Mouse (Mus musculus) gastrocnemius, postnatal 4 days (tissue): Measurements from ENCODE around the gene Plk3. TPM values are rescaled to one million over a fixed set of nuclear protein-coding genes. Genes with fewer than 3 reads are reported as not detected.
"Not testable (repeated sequence)": the region's sequence is repeated elsewhere in the genome, so short reads cannot be mapped to it uniquely, and the experiment has no call there.

Experiments
- DNase-seq, 2 experiments: peaks; one replicate each; pipeline ENCODE4 v3.0.0; 2021 to 2022; ENCODE audit warnings: low spot score in 2 of 2, mixed read lengths in 2 of 2
- long read RNA-seq, 2 experiments: library from polyadenylated mRNA; stranded (forward); transcript quantifications; one replicate each; pipeline ENCODE4 v2.0.0; 2021
- total RNA-seq, 2 experiments: library from RNA; stranded (reverse); gene quantifications; 2 replicates each; pipeline ENCODE4 v1.2.3; 2021

Plk3 gene
- 1 to 10 TPM; 2.3 to 3.6 TPM for total RNA-seq
- long read RNA-seq, experiment 1, transcript Plk3-201 (15 exons, 2,378 nt), result major isoform, 9 of 14 reads
- long read RNA-seq, experiment 1, partial matches to known transcripts, result 3 of 14 reads
- long read RNA-seq, experiment 1, other reads (novel, unspliced or antisense), result 2 of 14 reads
- long read RNA-seq, experiment 2, partial matches to known transcripts, result 0 of 4 reads
- long read RNA-seq, experiment 2, other reads (novel, unspliced or antisense), result 0 of 4 reads

GRCm38 (mm10) chr4:117133817-117134600, at the start of gene Plk3:
Gene Plk3 (minus strand): TSS chr4:117133963.
- peak; percentile 88 to 93 for DNase-seq

GRCm38 (mm10) chr4:117182759-117183096, 49.0 kb upstream of the Plk3 start:
- DNase-seq, result not testable (repeated sequence)

- DNase-seq, result peak; percentile 78 to 89
Observed at GRCm38 (mm10) chr4:117181863-117182758, 48.3 kb upstream of the Plk3 start, which contains the start of gene Kif2c. Gene Kif2c (minus strand): TSS chr4:117182639.

GRCm38 (mm10) chr4:117169936-117170335, 36.2 kb upstream of the Plk3 start:
- DNase-seq, result no peak

- DNase-seq, result no peak
Observed at GRCm38 (mm10) chr4:117161183-117161582, 27.4 kb upstream of the Plk3 start.

GRCm38 (mm10) chr4:117159666-117160065, 25.9 kb upstream of the Plk3 start:
- no peak for DNase-seq

- DNase-seq, result no peak
Observed at GRCm38 (mm10) chr4:117156372-117156771, 22.6 kb upstream of the Plk3 start.

- peak; percentile 68 to 82 for DNase-seq
Observed at GRCm38 (mm10) chr4:117155792-117156355, 22.1 kb upstream of the Plk3 start, which contains the start of gene Rps8. Gene Rps8 (minus strand): TSS chr4:117156243.

- peak in 1 of 2 experiments; percentile 28 for DNase-seq
Observed at GRCm38 (mm10) chr4:117155020-117155791, 21.4 kb upstream of the Plk3 start.

GRCm38 (mm10) chr4:117152714-117153113, 19.0 kb upstream of the Plk3 start:
- DNase-seq, result no peak

- no peak for DNase-seq
Observed at GRCm38 (mm10) chr4:117151416-117151815, 17.7 kb upstream of the Plk3 start.

GRCm38 (mm10) chr4:117150212-117150733, 16.5 kb upstream of the Plk3 start:
- DNase-seq, result no peak

- DNase-seq, result no peak
Observed at GRCm38 (mm10) chr4:117149291-117150211, 15.8 kb upstream of the Plk3 start.

- no peak for DNase-seq
Observed at GRCm38 (mm10) chr4:117148815-117149214, 15.1 kb upstream of the Plk3 start.

- DNase-seq, result no peak
Observed at GRCm38 (mm10) chr4:117148047-117148713, 14.4 kb upstream of the Plk3 start.

GRCm38 (mm10) chr4:117146176-117146575, 12.4 kb upstream of the Plk3 start:
- peak; percentile 80 to 87 for DNase-seq

GRCm38 (mm10) chr4:117145248-117145647, 11.5 kb upstream of the Plk3 start:
- DNase-seq, result no peak

- DNase-seq, result no peak
Observed at GRCm38 (mm10) chr4:117143023-117143422, 9.3 kb upstream of the Plk3 start.
